Mouse (Mus musculus) CD4-positive, CD25-positive, alpha-beta regulatory T cell, adult 2 months (primary cell): ENCODE data around the gene Gm7861.
"Not testable (repeated sequence)": the region's sequence is repeated elsewhere in the genome, so short reads cannot be mapped to it uniquely, and the experiment has no call there.

Experiments
- DNase-seq: peaks from one replicate; pipeline ENCODE4 v3.0.0-alpha.2; 2012; ENCODE audit warnings: low read depth, low spot score

The Gm7861 gene

DNA sequence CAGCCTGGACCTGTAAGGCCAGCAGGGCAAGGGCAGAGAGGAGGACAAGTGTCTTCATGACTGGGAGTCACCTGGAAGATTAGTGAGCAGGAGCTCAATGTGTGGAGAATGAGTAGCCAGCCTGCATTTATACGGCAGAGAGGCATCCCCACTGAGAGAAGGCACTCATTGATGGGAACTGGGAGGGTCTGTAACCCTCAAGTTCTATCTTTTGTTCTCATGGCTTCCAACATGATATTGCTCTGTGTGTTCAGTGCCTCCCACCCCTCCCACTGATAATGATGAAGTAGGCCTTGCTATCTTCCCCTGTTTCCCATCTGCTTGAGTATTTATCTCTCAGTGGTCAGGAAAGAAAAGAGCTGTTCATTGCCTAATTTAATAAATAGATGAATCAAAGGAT lies at the start of gene Gm7861:
TSS of gene Gm7861 (minus strand) at position 101 of the 400 bp plus-strand sequence.
- not testable (repeated sequence) for DNase-seq

DNA sequence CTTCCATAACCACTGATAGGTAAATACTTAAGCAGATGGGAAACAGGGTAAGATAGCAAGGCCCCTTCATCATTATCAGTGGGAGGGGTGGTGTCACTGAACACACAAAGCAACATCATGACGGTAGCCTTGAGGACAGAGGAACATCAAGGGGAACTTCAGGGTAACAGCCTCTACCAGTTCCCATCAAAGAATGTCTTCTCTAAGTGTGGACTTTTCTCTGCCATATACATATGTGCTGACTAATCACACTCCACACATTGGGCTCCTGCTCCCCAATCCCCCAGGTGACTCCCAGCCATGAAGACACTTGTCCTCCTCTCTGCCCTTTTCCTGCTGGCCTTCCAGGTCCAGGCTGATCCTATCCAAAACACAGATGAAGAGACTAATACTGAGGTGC lies 23.6 kb upstream of the Gm7861 start, which contains the start of gene Defa26:
TSS of gene Defa26 (plus strand) at position 301 of the 400 bp plus-strand sequence.
- DNase-seq, result not testable (repeated sequence)

DNA sequence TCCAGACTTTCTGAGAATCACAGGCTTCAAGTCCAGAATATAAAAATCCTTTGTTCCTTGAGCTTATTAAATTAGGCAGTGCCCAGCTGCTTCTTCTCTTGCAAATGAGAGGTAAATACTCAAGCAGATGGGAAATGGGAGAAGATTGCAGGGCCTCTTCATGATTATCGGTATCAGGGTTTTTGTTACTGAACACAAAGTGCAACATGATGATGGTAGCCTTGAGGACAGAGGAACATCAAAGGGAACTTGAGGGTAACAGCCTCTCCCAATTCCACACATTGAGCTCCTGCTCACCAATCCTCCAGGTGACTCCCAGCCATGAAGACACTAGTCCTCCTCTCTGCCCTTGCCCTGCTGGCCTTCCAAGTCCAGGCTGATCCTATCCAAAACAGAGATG lies 11.6 kb downstream of the Gm7861 start, which contains the start of gene Defa28:
TSS of gene Defa28 (plus strand) at position 301 of the 400 bp plus-strand sequence.
- DNase-seq, result not testable (repeated sequence)

DNA sequence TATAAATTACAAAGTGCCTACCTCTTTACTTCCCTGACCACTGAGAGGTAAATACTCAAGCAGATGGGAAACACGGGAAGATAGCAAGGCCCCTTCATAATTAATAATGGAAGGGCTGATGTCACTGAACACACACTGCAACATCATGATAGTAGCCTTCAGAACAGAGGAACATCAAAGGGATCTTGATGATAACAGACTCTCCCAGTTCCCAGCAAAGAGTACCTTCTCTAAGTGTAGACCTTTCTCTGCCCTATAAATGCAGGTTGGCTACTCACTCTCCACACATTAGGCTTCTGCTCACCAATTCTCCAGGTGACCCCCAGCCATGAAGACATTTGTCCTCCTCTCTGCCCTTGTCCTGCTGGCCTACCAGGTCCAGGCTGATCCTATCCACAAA lies 29.2 kb downstream of the Gm7861 start, which contains the start of gene Defa37:
TSS of gene Defa37 (plus strand) at position 301 of the 400 bp plus-strand sequence.
- not testable (repeated sequence) for DNase-seq
